Mouse (Mus musculus): Measurements from ENCODE around the gene Rnf43. TPM values are rescaled to one million over a fixed set of nuclear protein-coding genes. Genes with fewer than 3 reads are reported as not detected.

The Rnf43 gene
- total and polyA plus RNA-seq, 2 experiments from 2014 or later, result 0.79 to 1.8 TPM

DNA sequence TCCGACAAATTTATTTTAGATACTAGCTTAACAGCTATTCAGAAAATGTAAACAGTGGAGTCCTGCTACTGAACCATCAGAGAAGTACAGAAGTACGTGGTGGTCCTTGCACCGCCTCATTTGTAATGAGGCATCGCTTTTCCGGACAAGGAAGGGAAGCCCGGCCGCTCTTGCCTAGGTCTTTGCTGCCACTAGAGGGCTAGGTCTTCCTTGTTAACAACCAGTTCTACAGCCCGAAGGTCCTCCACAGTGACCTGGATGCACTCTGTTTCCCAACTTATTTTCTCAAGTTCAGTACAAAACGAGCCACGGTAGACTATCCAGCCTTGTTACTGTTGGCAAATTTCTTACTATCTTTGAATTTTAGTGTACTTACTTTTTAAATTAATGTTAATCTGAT, 32.7 kb upstream of the Rnf43 start:
- WGBS, result 33% methylated on average over 10 of the region's 10 CpGs
- DNase-seq, result peak; percentile 40

DNA sequence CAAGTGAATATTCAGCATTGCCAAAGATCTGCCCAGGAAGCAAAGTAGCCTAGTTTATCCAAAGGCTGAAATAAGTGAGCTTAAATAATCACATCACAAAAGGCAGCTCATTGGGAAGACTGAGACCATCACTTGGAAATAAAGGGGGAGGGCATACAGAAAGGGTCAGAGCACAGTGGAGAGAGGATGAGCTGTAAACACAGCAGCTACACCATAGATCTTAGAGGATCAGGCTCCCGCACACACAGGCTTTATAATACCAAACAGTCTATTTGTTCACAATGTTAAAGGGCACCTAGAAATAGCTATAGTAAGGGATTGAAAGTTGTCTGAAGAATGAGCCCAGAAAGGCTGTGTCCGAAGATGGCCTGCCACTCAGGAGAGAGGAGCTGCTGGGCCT, 23.7 kb upstream of the Rnf43 start:
- DNase-seq, result peak; percentile 19
- no peak for TF ChIP-seq CTCF (IDR thresholded peaks at IDR 0.05; ENCODE audit: low read depth)
- Histone ChIP-seq H3K9me3 (ENCODE audit: low read length) (no peaks in the 10 kb centered on the region), H3K36me3 (ENCODE audit: insufficient read depth) (no peaks in the 10 kb centered on the region), H3K4me3 (ENCODE audit: low read depth, low read length) (peak overlapping the region; percentile 38), H3K4me1 (ENCODE audit: insufficient read depth) (no peaks in the 10 kb centered on the region), H3K9ac (peak overlapping the region; percentile 44), H3K27me3 (ENCODE audit: insufficient read depth, low read length) (no peaks in the 10 kb centered on the region), H3K4me2 (ENCODE audit: low read depth) (peak overlapping the region; percentile 54), H3K27ac (ENCODE audit: low read depth, low read length) (no peak overlapping the region)
- 16% methylated on average over 2 of the region's 2 CpGs for WGBS
- peak; percentile 10; the same call in 1 of the 2 replicates for ATAC-seq

More for the DNA sequence above, 32.7 kb upstream of the Rnf43 start:
- Histone ChIP-seq H3K36me3 (ENCODE audit: insufficient read depth) (peaks cover 16% of the 10 kb centered on the region; the same call in 1 of the 2 replicates), H3K9me3 (ENCODE audit: low read length) (no peaks in the 10 kb centered on the region), H3K4me3 (ENCODE audit: low read depth, low read length) (no peak overlapping the region), H3K27ac (ENCODE audit: low read depth, low read length) (no peak overlapping the region), H3K9ac (no peak overlapping the region), H3K27me3 (ENCODE audit: insufficient read depth, low read length) (no peaks in the 10 kb centered on the region), H3K4me2 (ENCODE audit: low read depth) (no peak overlapping the region), H3K4me1 (ENCODE audit: insufficient read depth) (no peaks in the 10 kb centered on the region)
- ATAC-seq, result no peak; the same call in 1 of the 2 replicates
- TF ChIP-seq CTCF (IDR thresholded peaks at IDR 0.05; ENCODE audit: low read depth), result peak; percentile 72

DNA sequence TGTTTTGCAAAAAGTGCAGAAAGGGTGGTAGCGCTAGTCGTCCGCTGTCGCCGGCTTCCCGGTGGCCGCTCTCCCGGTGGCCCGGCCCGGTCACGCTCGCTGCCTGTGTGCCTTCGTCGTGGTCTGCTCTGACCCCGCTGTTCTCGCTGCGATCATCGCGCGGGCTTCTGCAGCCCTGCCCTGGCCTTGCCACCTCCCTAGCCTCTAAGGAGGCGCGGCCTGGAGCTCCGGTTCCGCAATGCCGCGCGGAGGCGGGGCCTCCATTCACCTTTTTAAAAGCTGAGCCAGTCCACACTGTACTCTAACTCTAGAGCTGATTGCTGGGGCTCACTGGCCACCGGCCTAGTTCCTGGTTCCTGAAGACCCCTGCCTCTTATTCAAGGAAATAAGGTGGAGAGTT, 23.3 kb upstream of the Rnf43 start:
- Histone ChIP-seq H3K9me3 (ENCODE audit: low read length) (no peaks in the 10 kb centered on the region), H3K27me3 (ENCODE audit: insufficient read depth, low read length) (no peaks in the 10 kb centered on the region), H3K27ac (ENCODE audit: low read depth, low read length) (no peak overlapping the region), H3K36me3 (ENCODE audit: insufficient read depth) (no peaks in the 10 kb centered on the region), H3K4me1 (ENCODE audit: insufficient read depth) (no peaks in the 10 kb centered on the region), H3K9ac (peak overlapping the region; percentile 44), H3K4me2 (ENCODE audit: low read depth) (peak overlapping the region; percentile 54), H3K4me3 (ENCODE audit: low read depth, low read length) (peak overlapping the region; percentile 38)
- ATAC-seq, result peak; percentile 76
- TF ChIP-seq CTCF (IDR thresholded peaks at IDR 0.05; ENCODE audit: low read depth), result no peak
- peak; percentile 25 for DNase-seq
- 1% methylated on average over 29 of the region's 29 CpGs for WGBS

DNA sequence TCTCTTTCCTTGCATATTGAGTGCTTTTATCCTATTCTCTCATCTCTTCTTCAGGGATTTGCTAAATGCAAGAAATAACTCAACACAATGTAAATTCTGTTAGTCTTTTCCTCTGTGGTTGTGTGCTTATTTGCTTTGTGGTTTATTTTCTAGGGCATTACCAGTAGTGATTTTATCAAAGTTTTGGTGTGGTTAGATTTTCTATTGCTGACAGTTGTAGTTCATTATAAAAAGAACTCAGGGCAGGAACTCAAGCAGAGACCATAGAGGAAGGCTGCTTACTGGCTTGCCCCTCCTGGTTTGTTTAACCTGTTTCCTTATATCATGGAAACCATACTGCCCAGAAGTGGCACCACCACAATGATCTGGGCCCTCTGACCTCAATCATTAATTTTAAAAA, 19.7 kb upstream of the Rnf43 start:
- Histone ChIP-seq H3K27me3 (ENCODE audit: insufficient read depth, low read length) (no peaks in the 10 kb centered on the region), H3K4me1 (ENCODE audit: insufficient read depth) (no peaks in the 10 kb centered on the region), H3K4me2 (ENCODE audit: low read depth) (no peak overlapping the region), H3K27ac (ENCODE audit: low read depth, low read length) (no peak overlapping the region), H3K9me3 (ENCODE audit: low read length) (no peaks in the 10 kb centered on the region), H3K9ac (no peak overlapping the region), H3K36me3 (ENCODE audit: insufficient read depth) (no peaks in the 10 kb centered on the region), H3K4me3 (ENCODE audit: low read depth, low read length) (no peak overlapping the region)
- no peak for TF ChIP-seq CTCF (IDR thresholded peaks at IDR 0.05; ENCODE audit: low read depth)
- ATAC-seq, result no peak
- DNase-seq, result no peak

DNA sequence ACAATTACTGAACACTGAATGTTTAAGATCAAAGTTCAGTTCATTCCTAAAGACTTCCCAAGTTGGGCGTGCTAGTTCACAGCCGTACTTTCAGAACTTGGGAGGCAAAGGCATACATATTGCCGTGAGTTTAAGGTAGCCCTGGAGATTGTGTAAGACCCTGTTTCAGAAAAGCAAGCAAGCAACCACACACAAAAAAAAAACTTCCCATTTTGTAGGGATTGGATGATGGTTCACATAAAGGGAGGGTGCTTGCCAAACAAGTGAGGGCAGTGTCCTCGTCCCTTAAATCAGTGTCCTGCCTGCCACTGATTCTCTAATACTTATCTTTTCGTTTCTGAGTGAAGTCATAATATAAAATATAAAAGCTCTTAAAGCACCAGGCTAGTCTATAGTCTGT, 7.8 kb upstream of the Rnf43 start:
- no peak for DNase-seq

DNA sequence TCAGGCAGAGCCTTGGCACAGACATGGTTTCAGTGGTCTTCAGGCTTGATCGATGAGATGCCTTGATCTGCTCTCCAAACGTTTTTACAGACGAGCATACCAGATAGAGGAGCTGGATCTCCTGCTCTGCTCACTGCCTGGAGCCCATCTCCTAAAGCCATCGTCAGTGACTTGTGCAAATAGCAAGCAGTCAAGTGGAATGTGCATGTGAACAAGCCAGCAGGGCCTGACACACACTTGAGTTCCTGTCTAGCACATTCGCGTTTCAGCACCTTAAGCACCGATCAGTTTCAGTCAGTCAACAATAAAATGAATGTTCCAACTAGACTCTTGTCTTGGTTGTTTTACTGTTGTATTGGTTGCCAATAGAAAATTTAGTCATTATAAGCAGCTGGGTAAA, 3.3 kb upstream of the Rnf43 start:
- TF ChIP-seq CTCF (IDR thresholded peaks at IDR 0.05; ENCODE audit: low read depth), result no peak
- Histone ChIP-seq H3K4me2 (ENCODE audit: low read depth) (no peak overlapping the region), H3K36me3 (ENCODE audit: insufficient read depth) (no peaks in the 10 kb centered on the region), H3K9ac (no peak overlapping the region), H3K4me1 (ENCODE audit: insufficient read depth) (no peaks in the 10 kb centered on the region), H3K4me3 (ENCODE audit: low read depth, low read length) (no peak overlapping the region), H3K27ac (ENCODE audit: low read depth, low read length) (no peak overlapping the region), H3K9me3 (ENCODE audit: low read length) (no peaks in the 10 kb centered on the region), H3K27me3 (ENCODE audit: insufficient read depth, low read length) (no peaks in the 10 kb centered on the region)
- WGBS, result 76% methylated on average over 7 of the region's 7 CpGs
- ATAC-seq (no peak), DNase-seq (no peak)

More for the DNA sequence above, 7.8 kb upstream of the Rnf43 start:
- 81% methylated on average over 5 of the region's 5 CpGs for WGBS
- no peak for ATAC-seq
- H3K4me1 ChIP-seq (ENCODE audit: insufficient read depth), result no peaks in the 10 kb centered on the region
- H3K27ac ChIP-seq (ENCODE audit: low read depth, low read length), result no peak overlapping the region
- no peaks in the 10 kb centered on the region for H3K36me3 ChIP-seq (ENCODE audit: insufficient read depth)
- no peak overlapping the region for H3K9ac ChIP-seq
- H3K9me3 ChIP-seq (ENCODE audit: low read length), result no peaks in the 10 kb centered on the region
- no peak for TF ChIP-seq CTCF (IDR thresholded peaks at IDR 0.05; ENCODE audit: low read depth)
- no peaks in the 10 kb centered on the region for H3K27me3 ChIP-seq (ENCODE audit: insufficient read depth, low read length)
- no peak overlapping the region for H3K4me2 ChIP-seq (ENCODE audit: low read depth)
- H3K4me3 ChIP-seq (ENCODE audit: low read depth, low read length), result no peak overlapping the region

DNA sequence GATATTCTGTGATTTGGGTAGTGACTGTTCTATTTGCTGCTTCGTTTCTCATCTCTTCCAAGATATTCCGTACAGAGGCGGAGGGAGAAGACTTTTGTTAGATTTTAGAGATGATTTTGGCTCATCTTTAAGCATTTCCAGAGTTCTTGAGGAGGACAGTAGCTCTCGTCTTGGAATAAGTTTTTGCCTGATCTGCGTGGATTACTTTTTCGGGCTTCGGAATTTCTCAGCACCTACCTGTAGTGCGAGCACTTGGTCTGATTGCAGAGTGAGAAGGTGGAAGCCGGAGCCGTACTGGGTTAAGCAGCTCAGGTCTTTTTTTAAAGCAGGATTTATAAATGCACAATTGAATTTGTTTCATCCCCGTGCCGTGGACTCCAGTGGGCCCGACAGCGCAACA, 300 bp downstream of the Rnf43 start:
- H3K9ac ChIP-seq, result 0 out of 2 replicates have a peak overlapping the region, but pooled peaks have one; percentile 31
- TF ChIP-seq CTCF (IDR thresholded peaks at IDR 0.05; ENCODE audit: low read depth), result no peak
- H3K27ac ChIP-seq (ENCODE audit: low read depth, low read length), result no peak overlapping the region
- H3K4me3 ChIP-seq (ENCODE audit: low read depth, low read length), result peak overlapping the region; percentile 34
- no peaks in the 10 kb centered on the region for H3K4me1 ChIP-seq (ENCODE audit: insufficient read depth)
- no peaks in the 10 kb centered on the region for H3K36me3 ChIP-seq (ENCODE audit: insufficient read depth)
- peak overlapping the region; percentile 61 for H3K4me2 ChIP-seq (ENCODE audit: low read depth)
- H3K27me3 ChIP-seq (ENCODE audit: insufficient read depth, low read length), result no peaks in the 10 kb centered on the region; the same call in 1 of the 2 replicates
- DNase-seq (no peak), ATAC-seq (no peak)
- no peaks in the 10 kb centered on the region for H3K9me3 ChIP-seq (ENCODE audit: low read length)
- whole genome bisulfite sequencing, result 6% methylated on average over 14 of the region's 14 CpGs
